Mouse (Mus musculus): ENCODE measurements around the gene Hectd1. TPM values are rescaled to one million over a fixed set of nuclear protein-coding genes. Genes with fewer than 3 reads are reported as not detected.

Hectd1 gene
- total RNA-seq (2014; fragmentation: Nextera tagmentation) (249 and 255 TPM in 2 replicates), total RNA-seq (2017) (238 and 273 TPM in 2 replicates), polyA plus RNA-seq (2012) (25.4 and 35.0 TPM in 2 replicates)

GRCm38 (mm10) chr12:51829290-51830076, at the start of gene Hectd1:
TSS of gene Hectd1 (minus strand) at chr12:51829536.
- H3K9me3 ChIP-seq (replicated peaks): no peaks in the 10 kb centered on the region
- H3K27me3 ChIP-seq (ENCODE audit: insufficient read depth, low read length): no peaks in the 10 kb centered on the region
- peaks cover 44% of the 10 kb centered on the region for H3K4me1 ChIP-seq (ENCODE audit: insufficient read depth, low read depth, low read length)
- H3K4me3 ChIP-seq (ENCODE audit: low read depth, low read length): peak within 1 kb of the TSS; percentile 98
- ATAC-seq (ENCODE audit: extremely low read depth, insufficient number of reproducible peaks, low FRiP score, poor library complexity, severe bottlenecking): peak; percentile 70
- H3K36me3 ChIP-seq (replicated peaks): peaks cover 34% of the 10 kb centered on the region
- peak; percentile 27; the same call in 1 of the 2 replicates for TF ChIP-seq CTCF (IDR thresholded peaks at IDR 0.05; ENCODE audit: low read depth, low read length)
- no peak for TF ChIP-seq GATA2 (IDR thresholded peaks at IDR 0.05; ENCODE audit: borderline replicate concordance, low read depth, low read length)
- TF ChIP-seq POLR2AphosphoS5 (IDR thresholded peaks at IDR 0.05; ENCODE audit: insufficient replicate concordance, low read depth, low read length): no peak
- no peak for TF ChIP-seq GATA1 (IDR thresholded peaks at IDR 0.05; ENCODE audit: borderline replicate concordance, low read length)
- TF ChIP-seq TAL1 (conservative IDR thresholded peaks at IDR 0.05; ENCODE audit: low read depth, low read length): peak; percentile 82
- DNase-seq (ENCODE audit: low spot score): peak; percentile 87

- H3K27me3 ChIP-seq (ENCODE audit: insufficient read depth, low read length): no peaks in the 10 kb centered on the region
- no peak for TF ChIP-seq GATA1 (IDR thresholded peaks at IDR 0.05; ENCODE audit: borderline replicate concordance, low read length)
- TF ChIP-seq POLR2AphosphoS5 (IDR thresholded peaks at IDR 0.05; ENCODE audit: insufficient replicate concordance, low read depth, low read length): no peak
- no peak for TF ChIP-seq CTCF (IDR thresholded peaks at IDR 0.05; ENCODE audit: low read depth, low read length)
- no peak for TF ChIP-seq TAL1 (conservative IDR thresholded peaks at IDR 0.05; ENCODE audit: low read depth, low read length)
- no peak for TF ChIP-seq GATA2 (IDR thresholded peaks at IDR 0.05; ENCODE audit: borderline replicate concordance, low read depth, low read length)
- peaks cover 32% of the 10 kb centered on the region for H3K36me3 ChIP-seq (replicated peaks)
- ATAC-seq (ENCODE audit: extremely low read depth, insufficient number of reproducible peaks, low FRiP score, poor library complexity, severe bottlenecking): peak; percentile 68
- DNase-seq (ENCODE audit: low spot score): peak; percentile 61
- H3K9me3 ChIP-seq (replicated peaks): peaks cover 6% of the 10 kb centered on the region
- H3K4me1 ChIP-seq (ENCODE audit: insufficient read depth, low read depth, low read length): peaks cover 40% of the 10 kb centered on the region
- H3K4me3 ChIP-seq (ENCODE audit: low read depth, low read length): peak overlapping the region; percentile 22; the same call in 1 of the 2 replicates
These were observed 42.3 kb upstream of the Hectd1 start for GRCm38 (mm10) chr12:51871446-51872144.

- Histone ChIP-seq H3K27me3 (ENCODE audit: insufficient read depth, low read length) (no peaks in the 10 kb centered on the region), H3K4me1 (ENCODE audit: insufficient read depth, low read depth, low read length) (peaks cover 59% of the 10 kb centered on the region), H3K36me3 (replicated peaks) (peaks cover 18% of the 10 kb centered on the region), H3K4me3 (ENCODE audit: low read depth, low read length) (no peak overlapping the region), H3K9me3 (replicated peaks) (peaks cover 6% of the 10 kb centered on the region)
- no peak for TF ChIP-seq GATA1 (IDR thresholded peaks at IDR 0.05; ENCODE audit: borderline replicate concordance, low read length)
- TF ChIP-seq CTCF (IDR thresholded peaks at IDR 0.05; ENCODE audit: low read depth, low read length): no peak
- TF ChIP-seq TAL1 (conservative IDR thresholded peaks at IDR 0.05; ENCODE audit: low read depth, low read length): no peak
- TF ChIP-seq GATA2 (IDR thresholded peaks at IDR 0.05; ENCODE audit: borderline replicate concordance, low read depth, low read length): no peak
- no peak for TF ChIP-seq POLR2AphosphoS5 (IDR thresholded peaks at IDR 0.05; ENCODE audit: insufficient replicate concordance, low read depth, low read length)
- ATAC-seq (ENCODE audit: extremely low read depth, insufficient number of reproducible peaks, low FRiP score, poor library complexity, severe bottlenecking): no peak
- DNase-seq (ENCODE audit: low spot score): no peak
These were observed 40.2 kb upstream of the Hectd1 start for GRCm38 (mm10) chr12:51869511-51869910.

GRCm38 (mm10) chr12:51867076-51867475, 37.7 kb upstream of the Hectd1 start:
- no peak for DNase-seq (ENCODE audit: low spot score)
- no peak for ATAC-seq (ENCODE audit: extremely low read depth, insufficient number of reproducible peaks, low FRiP score, poor library complexity, severe bottlenecking)

GRCm38 (mm10) chr12:51866226-51866910, 37.0 kb upstream of the Hectd1 start:
- no peak for TF ChIP-seq GATA1 (IDR thresholded peaks at IDR 0.05; ENCODE audit: borderline replicate concordance, low read length)
- TF ChIP-seq POLR2AphosphoS5 (IDR thresholded peaks at IDR 0.05; ENCODE audit: insufficient replicate concordance, low read depth, low read length): no peak
- no peak for TF ChIP-seq GATA2 (IDR thresholded peaks at IDR 0.05; ENCODE audit: borderline replicate concordance, low read depth, low read length)
- no peak for TF ChIP-seq CTCF (IDR thresholded peaks at IDR 0.05; ENCODE audit: low read depth, low read length)
- TF ChIP-seq TAL1 (conservative IDR thresholded peaks at IDR 0.05; ENCODE audit: low read depth, low read length): no peak
- Histone ChIP-seq H3K9me3 (replicated peaks) (peaks cover 6% of the 10 kb centered on the region), H3K27me3 (ENCODE audit: insufficient read depth, low read length) (no peaks in the 10 kb centered on the region), H3K36me3 (replicated peaks) (peaks cover 4% of the 10 kb centered on the region), H3K4me1 (ENCODE audit: insufficient read depth, low read depth, low read length) (peaks cover 45% of the 10 kb centered on the region), H3K4me3 (ENCODE audit: low read depth, low read length) (no peak overlapping the region)
- ATAC-seq (ENCODE audit: extremely low read depth, insufficient number of reproducible peaks, low FRiP score, poor library complexity, severe bottlenecking) (no peak), DNase-seq (ENCODE audit: low spot score) (no peak)

More at GRCm38 (mm10) chr12:51867076-51867475, 37.7 kb upstream of the Hectd1 start:
- peaks cover 4% of the 10 kb centered on the region for H3K36me3 ChIP-seq (replicated peaks)
- peaks cover 49% of the 10 kb centered on the region for H3K4me1 ChIP-seq (ENCODE audit: insufficient read depth, low read depth, low read length)
- TF ChIP-seq TAL1 (conservative IDR thresholded peaks at IDR 0.05; ENCODE audit: low read depth, low read length) (no peak), GATA1 (IDR thresholded peaks at IDR 0.05; ENCODE audit: borderline replicate concordance, low read length) (no peak), GATA2 (IDR thresholded peaks at IDR 0.05; ENCODE audit: borderline replicate concordance, low read depth, low read length) (no peak), POLR2AphosphoS5 (IDR thresholded peaks at IDR 0.05; ENCODE audit: insufficient replicate concordance, low read depth, low read length) (no peak), CTCF (IDR thresholded peaks at IDR 0.05; ENCODE audit: low read depth, low read length) (no peak)
- H3K9me3 ChIP-seq (replicated peaks): peaks cover 6% of the 10 kb centered on the region
- no peak overlapping the region for H3K4me3 ChIP-seq (ENCODE audit: low read depth, low read length)
- no peaks in the 10 kb centered on the region for H3K27me3 ChIP-seq (ENCODE audit: insufficient read depth, low read length)

Measured in G1E (cell line).